In genomic region chr13:21226031-21226430, GRCm38 (mm10) we compare ENCODE assay signal across 27 mouse cellular contexts.
"Had no signal": no experiment of that assay in that cellular context is flagged by ENCODE, and none has a peak within 500 bp of the region (broad histone marks: within the 10 kb centered on the region; RNA-seq: fewer than 3 reads in every experiment).

No protein-coding gene starts in this region.

- ATAC-seq: forebrain, embryonic 13.5 days; forebrain, embryonic 14.5 days; forebrain, embryonic 15.5 days; forebrain, embryonic 16.5 days; forebrain, postnatal 0 days had no signal

- H3K27ac ChIP-seq: embryonic facial prominence, embryonic 10.5 days; embryonic facial prominence, embryonic 12.5 days; embryonic facial prominence, embryonic 13.5 days; embryonic facial prominence, embryonic 15.5 days; forebrain, embryonic 10.5 days; forebrain, embryonic 12.5 days; forebrain, embryonic 13.5 days; forebrain, embryonic 15.5 days; gastrocnemius, adult 2 months; heart, adult 2 months had no signal

- DNase-seq: cerebellum, adult 8-10 months; cerebellum, adult 9-10 months; cerebellum, adult 9-11 months; cerebellum, postnatal 10 days; cerebellum, postnatal 14 days; cerebellum, postnatal 25 days; cerebellum, postnatal 36 days; embryo, embryonic 11 days; forebrain, postnatal 0 days; gastrocnemius, adult 2 months; gastrocnemius, postnatal 10 days; gastrocnemius, postnatal 14 days; gastrocnemius, postnatal 25 days; gastrocnemius, postnatal 36 days; heart, adult 18-20 months; heart, adult 2 months had no signal

- H3K9ac ChIP-seq: embryonic facial prominence, embryonic 12.5 days; embryonic facial prominence, embryonic 13.5 days; embryonic facial prominence, embryonic 15.5 days; forebrain, embryonic 12.5 days; forebrain, embryonic 13.5 days; forebrain, embryonic 15.5 days; forebrain, postnatal 0 days had no signal

- H3K4me1 ChIP-seq: embryonic facial prominence, embryonic 12.5 days; embryonic facial prominence, embryonic 13.5 days had no signal

- H3K4me2 ChIP-seq: embryonic facial prominence, embryonic 12.5 days; embryonic facial prominence, embryonic 13.5 days; embryonic facial prominence, embryonic 15.5 days; forebrain, embryonic 12.5 days; forebrain, embryonic 13.5 days; forebrain, embryonic 15.5 days had no signal

- H3K36me3 ChIP-seq: embryonic facial prominence, embryonic 10.5 days; embryonic facial prominence, embryonic 12.5 days; embryonic facial prominence, embryonic 13.5 days; embryonic facial prominence, embryonic 15.5 days; forebrain, embryonic 10.5 days; forebrain, embryonic 12.5 days; forebrain, embryonic 15.5 days had no signal

- H3K27me3 ChIP-seq: embryonic facial prominence, embryonic 12.5 days; embryonic facial prominence, embryonic 13.5 days; embryonic facial prominence, embryonic 15.5 days; forebrain, embryonic 12.5 days; forebrain, embryonic 13.5 days; forebrain, embryonic 15.5 days had no signal

- H3K4me3 ChIP-seq: embryonic facial prominence, embryonic 10.5 days; embryonic facial prominence, embryonic 12.5 days; embryonic facial prominence, embryonic 13.5 days; embryonic facial prominence, embryonic 15.5 days; erythroblast, embryonic 14.5 days; forebrain, embryonic 10.5 days; forebrain, embryonic 12.5 days; forebrain, embryonic 13.5 days; forebrain, embryonic 15.5 days; gastrocnemius, adult 2 months; heart, adult 2 months had no signal

- H3K9me3 ChIP-seq: embryonic facial prominence, embryonic 10.5 days; embryonic facial prominence, embryonic 12.5 days; embryonic facial prominence, embryonic 13.5 days; embryonic facial prominence, embryonic 15.5 days; forebrain, embryonic 10.5 days; forebrain, embryonic 12.5 days; forebrain, embryonic 13.5 days; forebrain, embryonic 15.5 days had no signal
